Mouse (Mus musculus): ENCODE results near the gene Jkamp.

Gene Jkamp

DNA sequence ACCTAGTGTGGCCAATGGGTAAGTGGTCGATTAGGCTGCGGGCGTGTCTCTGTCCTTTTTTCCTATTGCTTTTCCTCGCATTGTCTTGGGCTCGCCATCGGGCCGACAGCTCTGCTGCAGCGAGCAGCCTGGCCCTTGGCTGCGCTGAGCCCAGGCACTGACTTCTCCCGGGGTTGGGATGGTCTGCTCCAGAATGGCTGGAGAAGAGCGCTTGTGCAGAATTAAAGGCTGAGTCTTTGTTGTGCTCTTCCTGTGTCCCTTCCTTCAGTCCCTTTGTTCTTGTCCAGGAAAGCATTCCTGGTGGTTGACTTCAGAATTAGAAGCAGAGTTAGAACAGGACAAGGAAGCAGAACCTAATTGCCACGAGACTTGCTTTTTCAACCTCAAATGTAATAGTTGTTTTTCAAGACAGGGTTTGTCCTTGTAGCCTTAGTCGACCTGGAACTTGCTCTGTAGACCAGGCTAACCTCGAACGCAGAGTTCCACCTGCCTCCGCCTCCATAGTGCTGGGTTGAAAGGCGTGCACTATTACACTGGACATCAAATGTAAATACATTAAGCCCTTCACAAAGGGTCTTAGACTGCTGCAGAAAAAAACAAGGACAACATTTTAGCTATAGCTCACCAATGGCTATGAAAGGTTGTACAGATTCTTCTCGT lies 907 bp downstream of the Jkamp start:
- DNase-seq: no peak

DNA sequence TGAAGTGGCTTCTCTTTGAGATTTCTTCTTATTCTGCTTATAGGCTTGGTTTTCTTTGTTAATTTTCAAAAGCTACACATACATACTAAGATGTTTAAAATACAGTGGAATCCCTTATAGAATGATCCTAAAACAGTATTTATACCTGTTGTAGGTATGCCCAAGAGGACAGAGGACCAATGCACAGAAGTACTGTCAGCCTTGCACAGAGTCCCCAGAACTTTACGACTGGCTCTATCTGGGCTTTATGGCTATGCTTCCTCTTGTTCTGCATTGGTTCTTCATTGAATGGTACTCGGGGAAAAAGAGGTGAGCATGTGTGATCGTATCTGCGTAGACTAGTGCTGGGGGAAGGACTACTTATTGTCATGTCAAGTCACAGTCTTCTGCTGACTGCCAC lies 4.4 kb downstream of the Jkamp start:
- no peak for DNase-seq

DNA sequence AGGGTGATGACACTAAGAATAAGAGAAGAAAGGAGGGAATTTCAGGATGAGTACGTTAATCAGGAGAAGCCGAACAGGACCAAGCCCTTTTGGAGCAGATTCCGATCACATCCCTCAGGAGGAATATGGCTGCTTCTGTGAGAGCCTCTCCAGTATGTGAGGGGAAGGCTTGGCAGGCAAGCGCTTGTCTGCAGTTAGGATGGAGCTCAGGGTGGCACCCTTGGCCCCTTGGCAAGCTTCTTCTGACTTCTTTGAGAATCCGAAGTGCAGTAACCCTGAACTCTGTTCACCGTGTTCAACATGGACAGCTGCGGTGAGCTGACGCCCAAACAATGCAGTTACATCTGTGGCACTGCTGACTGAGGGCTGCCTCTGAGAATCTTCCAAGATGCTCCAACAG lies 11.6 kb downstream of the Jkamp start:
- no peak for DNase-seq

DNA sequence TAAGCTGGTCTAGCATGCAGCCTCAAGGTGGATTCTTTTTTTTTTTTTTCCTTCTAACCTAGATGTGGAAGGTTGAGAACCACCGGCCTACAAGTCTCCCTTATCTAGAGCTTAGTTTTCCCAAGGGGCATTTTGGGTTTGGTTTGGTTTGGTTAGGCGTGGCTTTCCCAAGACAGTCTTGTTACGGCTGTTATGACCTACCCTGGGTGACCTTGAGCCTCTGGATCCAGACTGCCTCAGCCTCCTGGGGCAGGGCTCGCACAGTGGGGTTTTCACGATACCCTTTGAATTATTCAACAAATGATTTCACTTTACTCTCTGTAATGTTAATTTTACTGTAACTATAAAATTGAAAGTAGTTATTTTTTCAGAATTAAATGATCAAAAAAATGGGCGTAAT lies 17.4 kb downstream of the Jkamp start:
- no peak for DNase-seq

DNA sequence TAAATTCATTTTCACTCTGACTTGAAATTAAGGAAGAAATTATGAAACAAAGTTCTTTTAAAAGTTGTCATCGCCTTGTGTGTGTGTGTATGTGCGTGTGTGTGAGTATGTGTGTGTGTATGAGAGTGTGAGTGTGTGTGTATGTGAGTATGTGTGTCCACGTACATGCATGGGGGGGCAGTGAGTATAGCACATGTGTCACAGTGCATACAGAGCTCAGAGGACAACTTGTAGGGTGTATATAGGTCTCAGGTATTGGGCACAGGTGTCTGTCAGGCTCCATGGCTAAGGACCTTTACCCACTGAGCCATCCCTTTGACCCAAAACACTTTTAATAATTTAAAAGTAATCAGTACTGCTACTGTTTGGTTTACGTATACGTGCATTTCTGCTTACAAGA lies 18.6 kb downstream of the Jkamp start:
- DNase-seq: no peak

DNA sequence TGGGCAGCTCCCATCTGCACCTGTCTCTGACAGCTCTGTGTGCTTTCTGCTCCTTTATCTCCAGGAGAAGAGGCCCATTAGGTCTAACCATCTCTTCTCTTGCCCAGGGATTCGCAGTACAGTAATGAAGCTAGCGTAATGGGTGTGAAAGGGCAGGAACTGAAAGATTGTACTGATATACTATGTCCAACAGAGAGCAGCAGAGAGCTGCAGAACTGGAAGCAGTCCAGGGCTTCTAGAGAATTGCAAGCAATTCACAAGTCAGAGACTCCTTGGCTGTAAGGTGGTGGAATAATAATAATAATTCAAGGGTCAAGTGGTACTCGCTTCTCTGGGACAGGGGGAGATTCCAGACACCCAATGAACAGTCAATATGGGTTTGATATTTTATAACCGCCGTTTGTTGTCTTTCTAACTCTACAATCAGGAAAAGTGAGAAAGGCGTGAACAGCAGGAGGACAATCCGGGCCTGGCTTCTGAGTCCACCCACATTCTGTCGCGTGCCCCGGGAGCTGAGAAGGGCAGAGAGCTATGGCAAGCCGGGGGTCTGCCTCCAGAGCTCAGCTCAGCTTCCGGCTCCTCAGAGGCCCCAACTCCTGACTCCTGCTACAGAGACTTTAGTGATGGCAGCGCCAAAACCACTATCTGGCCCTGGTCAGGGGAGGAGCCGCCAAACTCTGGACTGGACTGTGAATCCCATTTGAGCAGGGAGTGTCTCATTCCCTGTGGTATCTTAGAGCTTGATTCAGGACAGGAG lies 19.3 kb downstream of the Jkamp start:
- DNase-seq: peak; percentile 82

DNA sequence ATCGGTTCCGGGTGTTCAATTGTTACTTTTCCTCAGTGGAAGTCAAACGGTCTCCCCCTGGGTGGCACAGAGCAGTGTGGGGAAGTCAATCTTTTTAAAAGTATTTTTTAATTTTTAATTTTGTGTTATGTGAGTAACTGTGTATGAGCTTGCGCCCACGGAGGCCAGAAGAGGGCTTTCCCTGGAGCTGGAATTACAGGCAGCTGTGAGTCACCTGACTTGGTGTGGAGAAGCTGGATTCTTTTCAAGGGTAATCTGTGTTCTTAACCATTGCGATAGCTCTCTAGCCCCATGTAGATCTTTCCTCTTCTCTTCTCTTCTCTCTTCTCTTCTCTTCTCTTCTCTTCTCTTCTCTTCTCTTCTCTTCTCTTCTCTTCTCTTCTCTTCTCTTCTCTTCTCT lies 29.7 kb downstream of the Jkamp start:
- DNase-seq: no peak

DNA sequence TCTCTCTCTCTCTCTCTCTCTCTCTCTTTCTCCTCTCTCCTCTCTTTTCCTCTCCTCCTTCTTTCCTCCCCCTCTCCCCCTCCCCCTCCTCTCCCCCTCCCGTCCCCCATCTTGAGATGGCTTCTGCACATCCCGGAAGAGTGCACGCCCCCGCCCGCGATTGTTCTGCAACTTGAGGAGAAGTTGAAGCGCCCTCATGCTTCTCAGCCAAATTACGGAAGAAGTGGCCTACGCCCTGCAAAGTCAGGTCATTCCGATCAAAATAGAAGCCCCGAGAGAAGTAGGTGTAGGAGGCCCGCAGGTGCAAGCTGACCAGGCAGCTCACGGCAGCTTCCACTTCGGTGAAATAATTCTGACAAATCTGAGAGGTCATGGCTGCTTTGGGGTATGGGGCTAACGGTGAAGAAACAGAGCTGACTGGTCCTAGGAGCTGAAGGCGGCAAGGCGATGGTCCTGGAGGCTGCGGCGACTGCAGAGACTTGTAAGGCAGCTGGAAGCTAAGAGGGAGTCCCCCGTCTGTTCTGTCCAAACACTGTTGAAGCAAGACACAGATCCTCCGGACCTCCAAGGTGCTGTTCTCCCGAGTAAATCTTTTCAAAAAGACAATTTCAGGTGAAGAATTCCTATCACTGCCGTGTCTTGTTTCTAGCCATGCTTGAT lies 30.4 kb downstream of the Jkamp start:
- DNase-seq: no peak

DNA sequence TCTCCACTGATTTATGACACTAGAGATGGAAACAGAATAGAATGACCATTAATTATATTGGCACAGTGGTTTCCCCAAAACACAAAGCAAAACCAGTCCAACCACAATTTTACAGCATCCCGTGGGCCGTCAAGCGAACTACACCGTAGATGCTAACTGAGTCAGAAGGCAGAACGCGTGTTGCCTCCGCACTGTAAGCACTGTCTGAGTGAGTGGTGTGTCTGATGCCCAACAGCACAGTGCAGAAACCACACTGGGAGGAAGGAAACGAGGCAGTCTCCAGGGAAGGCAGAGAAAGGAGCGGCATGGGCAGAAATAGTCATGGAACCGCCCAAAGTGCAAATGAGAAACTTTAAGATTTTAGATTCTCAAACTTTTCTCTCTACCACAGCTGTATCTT lies 43.8 kb downstream of the Jkamp start:
- no peak for DNase-seq

DNA sequence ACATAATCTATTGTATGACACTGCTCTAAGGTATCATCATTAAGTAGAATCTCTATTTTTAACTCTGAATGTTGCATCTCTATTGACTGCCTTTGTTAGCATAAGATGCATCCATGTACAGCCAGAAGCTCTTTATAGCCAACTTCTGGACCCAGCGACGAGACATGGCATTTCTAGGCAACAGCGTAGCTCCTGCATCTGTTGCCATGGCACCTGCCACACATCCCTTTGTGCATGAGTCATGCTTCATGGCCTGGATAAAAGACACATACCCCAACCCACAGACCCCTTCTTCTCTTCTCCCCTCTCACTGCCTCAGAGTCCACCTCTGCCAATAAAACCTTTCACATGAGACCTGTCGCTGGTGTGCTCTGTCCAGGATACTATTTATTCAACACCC lies 65.4 kb downstream of the Jkamp start:
- DNase-seq: no peak
